Mouse (Mus musculus) heart, postnatal 36 days (tissue): ENCODE results near the gene Treml2. TPM values are rescaled to one million over a fixed set of nuclear protein-coding genes. Genes with fewer than 3 reads are reported as not detected.
A peak's percentile ranks its signal among the peaks of the same experiment; 100 is the strongest.
"Not testable (repeated sequence)": the region's sequence is repeated elsewhere in the genome, so short reads cannot be mapped to it uniquely, and the experiment has no call there.

Experiments
- DNase-seq, 2 experiments: peaks; one replicate each; pipeline ENCODE4 v3.0.0; 2021 to 2022
- intact Hi-C: fragments of 180-260 bp; cut with DNase I; formaldehyde crosslinking; loops from one replicate; pipeline ENCODE4 v1.15.1; 2025
- total RNA-seq, 2 experiments: library from RNA; stranded (reverse); gene quantifications; 2 replicates each; pipeline ENCODE4 v1.2.3; 2021

The Treml2 gene
- total RNA-seq, 2 experiments from 2014 or later: 0.58 to 0.62 TPM

GRCm38 (mm10) chr17:48287276-48287675 is 12.0 kb upstream of the Treml2 start:
- intact Hi-C loops: no loop called here
- DNase-seq: no peak

GRCm38 (mm10) chr17:48293500-48294194 is 5.7 kb upstream of the Treml2 start:
- intact Hi-C loops: no loop called here
- DNase-seq: no peak

- no peak for DNase-seq
- intact Hi-C loops: no loop called here
Measured at GRCm38 (mm10) chr17:48299756-48300155, 458 bp downstream of the Treml2 start.

GRCm38 (mm10) chr17:48300199-48300598 is 901 bp downstream of the Treml2 start:
- intact Hi-C loops: no loop called here
- no peak for DNase-seq

GRCm38 (mm10) chr17:48300861-48301260 is 1.6 kb downstream of the Treml2 start:
- no peak for DNase-seq
- intact Hi-C loops: no loop called here

GRCm38 (mm10) chr17:48301792-48302191 is 2.5 kb downstream of the Treml2 start:
- DNase-seq: no peak
- intact Hi-C loops: no loop called here

GRCm38 (mm10) chr17:48312124-48312523 is 12.8 kb downstream of the Treml2 start:
- no peak for DNase-seq
- intact Hi-C loops: loop anchor here (10.0 kb wide), 1 partner anchor 167 kb away; the partner anchor contains the start of gene 9830107B12Rik

- intact Hi-C loops: loop anchor here (10.0 kb wide), 1 partner anchor 171 kb away; the partner anchor contains the start of gene 9830107B12Rik
Measured at GRCm38 (mm10) chr17:48315905-48316579, 16.7 kb downstream of the Treml2 start, which contains the start of gene B430306N03Rik. Gene B430306N03Rik, plus strand, starts transcription at chr17:48316141.

GRCm38 (mm10) chr17:48318686-48319085 is 19.4 kb downstream of the Treml2 start:
- no peak for DNase-seq
- intact Hi-C loops: loop anchor here (10.0 kb wide), 1 partner anchor 174 kb away; the partner anchor contains the start of gene 9830107B12Rik

More at GRCm38 (mm10) chr17:48315905-48316579, 16.7 kb downstream of the Treml2 start, which contains the start of gene B430306N03Rik:
- not testable (repeated sequence) for DNase-seq

- intact Hi-C loops: no loop called here
- no peak for DNase-seq
Measured at GRCm38 (mm10) chr17:48321279-48321678, 22.0 kb downstream of the Treml2 start.

- DNase-seq: no peak
- intact Hi-C loops: no loop called here
Measured at GRCm38 (mm10) chr17:48323236-48323635, 23.9 kb downstream of the Treml2 start.

GRCm38 (mm10) chr17:48324258-48324657 is 25.0 kb downstream of the Treml2 start:
- intact Hi-C loops: no loop called here
- DNase-seq: no peak

GRCm38 (mm10) chr17:48325093-48325492 is 25.8 kb downstream of the Treml2 start:
- intact Hi-C loops: no loop called here
- no peak for DNase-seq

- intact Hi-C loops: no loop called here
- no peak for DNase-seq
Measured at GRCm38 (mm10) chr17:48325638-48326037, 26.3 kb downstream of the Treml2 start.

GRCm38 (mm10) chr17:48326656-48327055 is 27.4 kb downstream of the Treml2 start:
- intact Hi-C loops: no loop called here
- no peak for DNase-seq

- intact Hi-C loops: loop anchor here (10.0 kb wide), 1 partner anchor 538 kb away; no protein-coding TSS in a partner anchor
- no peak for DNase-seq
Measured at GRCm38 (mm10) chr17:48332524-48332923, 33.2 kb downstream of the Treml2 start.

- intact Hi-C loops: loop anchor here (10.0 kb wide), 1 partner anchor 539 kb away; no protein-coding TSS in a partner anchor
- DNase-seq: no peak
Measured at GRCm38 (mm10) chr17:48334186-48334585, 34.9 kb downstream of the Treml2 start.

- intact Hi-C loops: loop anchor here (1.0 to 10.0 kb wide), 2 partner anchors 62 to 542 kb away; no protein-coding TSS in a partner anchor
- peak; percentile 85 to 89 for DNase-seq
Measured at GRCm38 (mm10) chr17:48336857-48337256, 37.6 kb downstream of the Treml2 start.

GRCm38 (mm10) chr17:48340267-48340666 is 41.0 kb downstream of the Treml2 start:
- no peak for DNase-seq
- intact Hi-C loops: no loop called here

- no peak for DNase-seq
- intact Hi-C loops: no loop called here
Measured at GRCm38 (mm10) chr17:48341947-48342346, 42.6 kb downstream of the Treml2 start.

GRCm38 (mm10) chr17:48343065-48343464 is 43.8 kb downstream of the Treml2 start:
- DNase-seq: no peak
- intact Hi-C loops: no loop called here
